Mouse (Mus musculus) cerebellum, postnatal 4 days (tissue): ENCODE results near the gene Scrt2.

Experiments used
- DNase-seq, 2 experiments: peaks; one replicate each; pipeline ENCODE4 v3.0.0; 2022; ENCODE audit warnings: low spot score in 2 of 2, mixed read lengths in 1 of 2

Scrt2 gene

GRCm38 (mm10) chr2:152143279-152144157 lies 62.2 kb downstream of the Scrt2 start, which contains the start of gene Tcf15:
Gene Tcf15, plus strand, starts transcription at chr2:152143561.
- DNase-seq, result peak in 1 of 2 experiments; percentile 38

- DNase-seq, result no peak
Observed at GRCm38 (mm10) chr2:152144158-152144450, 62.8 kb downstream of the Scrt2 start.

GRCm38 (mm10) chr2:152144501-152144900 lies 63.2 kb downstream of the Scrt2 start:
- no peak for DNase-seq
